Mouse (Mus musculus): ENCODE results near the gene B230104I21Rik. TPM values are rescaled to one million over a fixed set of nuclear protein-coding genes. Genes with fewer than 3 reads are reported as not detected.
A peak's percentile ranks its signal among the peaks of the same experiment; 100 is the strongest.

The B230104I21Rik gene
- polyA plus RNA-seq, 1 experiment = not detected

DNA sequence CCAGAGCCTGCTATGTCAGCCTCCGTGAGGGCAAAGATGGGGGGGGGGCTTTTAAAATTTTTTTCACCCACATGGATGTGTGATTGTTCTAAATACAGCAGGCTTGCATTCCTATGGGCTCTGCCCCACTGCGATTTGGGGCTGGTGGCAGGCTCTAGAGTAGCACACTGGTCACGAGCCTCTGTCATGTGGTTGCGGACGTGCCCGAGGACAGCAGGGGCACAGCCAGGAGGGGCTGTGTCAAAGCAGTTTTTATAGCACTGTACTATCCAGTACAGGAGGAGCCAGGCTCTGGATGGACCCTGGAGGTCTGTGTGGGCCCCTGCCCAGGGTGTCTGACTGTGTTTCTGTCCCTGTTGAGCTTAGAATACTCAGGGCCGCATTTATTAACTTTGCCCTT is 5.9 kb upstream of the B230104I21Rik start:
- TF ChIP-seq CTCF (IDR thresholded peaks at IDR 0.05; ENCODE audit: extremely low read depth, insufficient read length, insufficient replicate concordance, low read depth, low read length) (no peak), POLR2A (IDR thresholded peaks at IDR 0.05; ENCODE audit: low read depth, low read length) (no peak)
- WGBS = 94% methylated on average over 7 of the region's 7 CpGs
- Histone ChIP-seq H3K4me3 (ENCODE audit: low read depth, low read length) (no peak overlapping the region), H3K36me3 (ENCODE audit: control insufficient read depth, insufficient read depth, low read length) (peaks cover 7% of the 10 kb centered on the region; the same call in 1 of the 2 replicates), H3K27ac (ENCODE audit: insufficient read depth, low read depth, low read length) (no peak overlapping the region), H3K27me3 (ENCODE audit: control insufficient read depth, insufficient read depth, low read length) (no peaks in the 10 kb centered on the region), H3K4me1 (ENCODE audit: control insufficient read depth, insufficient read depth, insufficient read length, low read length) (no peaks in the 10 kb centered on the region; the same call in 1 of the 2 replicates)

DNA sequence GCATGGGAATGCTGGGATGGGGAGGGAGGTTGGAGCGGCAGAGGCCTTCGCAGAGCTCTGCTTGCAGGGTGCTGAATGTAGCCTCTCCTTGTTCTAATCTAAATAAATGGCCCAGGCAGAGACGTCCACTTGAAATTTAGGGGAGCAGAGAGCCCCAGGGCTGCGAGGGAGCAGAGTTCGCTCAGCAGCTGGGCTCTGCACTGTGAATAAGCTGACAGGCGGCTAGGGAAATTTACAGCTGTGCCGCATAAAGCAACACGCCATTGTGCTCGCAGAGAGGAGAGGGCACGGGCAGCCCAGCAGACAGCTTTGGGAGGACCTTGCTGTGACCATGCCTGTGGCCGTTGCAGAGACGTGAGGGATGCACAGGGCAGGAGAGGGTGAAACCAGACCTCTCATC is 4.7 kb upstream of the B230104I21Rik start:
- TF ChIP-seq POLR2A (IDR thresholded peaks at IDR 0.05; ENCODE audit: low read depth, low read length) (no peak), CTCF (IDR thresholded peaks at IDR 0.05; ENCODE audit: extremely low read depth, insufficient read length, insufficient replicate concordance, low read depth, low read length) (no peak)
- no peak overlapping the region for H3K27ac ChIP-seq (ENCODE audit: insufficient read depth, low read depth, low read length)
- H3K27me3 ChIP-seq (ENCODE audit: control insufficient read depth, insufficient read depth, low read length) = no peaks in the 10 kb centered on the region

DNA sequence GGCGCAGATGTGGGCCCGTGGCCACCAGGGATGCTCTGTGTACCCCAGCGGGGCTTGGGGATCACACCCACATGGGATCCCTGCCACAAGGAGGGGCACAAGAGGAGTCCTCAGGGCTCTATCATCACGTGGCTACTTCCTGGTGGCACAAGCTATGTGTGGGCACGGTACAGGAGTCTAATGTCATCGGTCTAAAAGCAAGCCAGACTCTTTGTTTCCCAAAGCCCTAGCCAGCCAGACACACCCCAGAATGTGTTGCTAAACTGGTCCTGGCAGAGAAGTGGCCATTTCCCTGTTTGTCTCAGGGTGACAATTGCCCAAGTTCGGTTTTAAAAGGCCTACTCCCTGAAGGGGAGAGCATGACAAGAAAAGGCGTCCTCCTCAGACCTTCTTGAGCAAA is 2.6 kb upstream of the B230104I21Rik start:
- 48% methylated on average over 8 of the region's 8 CpGs for WGBS
- no peak overlapping the region for H3K4me3 ChIP-seq (ENCODE audit: low read depth, low read length)

More for the DNA sequence above, 4.7 kb upstream of the B230104I21Rik start:
- no peak overlapping the region for H3K4me3 ChIP-seq (ENCODE audit: low read depth, low read length)
- peaks cover 7% of the 10 kb centered on the region; the same call in 1 of the 2 replicates for H3K36me3 ChIP-seq (ENCODE audit: control insufficient read depth, insufficient read depth, low read length)
- 78% methylated on average over 12 of the region's 12 CpGs for WGBS
- no peaks in the 10 kb centered on the region; the same call in 1 of the 2 replicates for H3K4me1 ChIP-seq (ENCODE audit: control insufficient read depth, insufficient read depth, insufficient read length, low read length)

DNA sequence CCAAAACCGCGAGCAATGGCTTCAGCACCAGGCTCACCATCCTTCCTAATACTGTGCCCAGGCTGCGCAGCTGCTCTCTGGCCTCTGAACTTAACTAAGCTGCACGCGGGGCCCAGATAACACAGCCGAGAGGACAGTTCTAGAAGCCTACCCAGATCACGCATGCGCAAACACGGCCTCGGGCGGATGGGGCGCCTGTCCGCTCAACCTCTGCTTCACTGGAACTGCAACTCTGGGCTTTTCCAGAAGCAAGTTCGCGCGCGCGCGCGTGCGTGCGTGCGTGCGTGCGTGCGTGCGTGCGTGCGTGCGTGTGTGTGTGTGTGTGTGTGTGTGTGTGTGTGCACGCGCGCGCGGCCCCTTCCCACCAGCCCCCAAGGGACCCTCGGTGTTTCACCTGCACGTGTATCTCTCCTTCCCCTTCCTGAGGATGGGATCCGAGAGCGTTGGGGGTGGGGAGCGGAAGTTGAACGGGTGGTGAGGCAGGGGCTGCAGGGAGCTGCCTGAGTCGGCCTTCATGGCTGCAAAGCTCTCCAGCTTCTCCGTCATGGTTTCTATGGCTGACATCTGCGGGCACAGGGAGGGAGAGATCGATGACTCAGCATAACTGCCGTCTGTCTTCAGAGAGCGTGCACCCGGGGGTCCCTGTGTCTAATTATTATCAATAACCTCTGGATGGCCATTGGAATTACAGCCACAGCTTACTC is 1.1 kb upstream of the B230104I21Rik start:
- Histone ChIP-seq H3K4me3 (ENCODE audit: low read depth, low read length) (peak overlapping the region; percentile 54), H3K27ac (ENCODE audit: insufficient read depth, low read depth, low read length) (no peak overlapping the region), H3K27me3 (ENCODE audit: control insufficient read depth, insufficient read depth, low read length) (no peaks in the 10 kb centered on the region), H3K36me3 (ENCODE audit: control insufficient read depth, insufficient read depth, low read length) (peaks cover 4% of the 10 kb centered on the region; the same call in 1 of the 2 replicates), H3K4me1 (ENCODE audit: control insufficient read depth, insufficient read depth, insufficient read length, low read length) (no peaks in the 10 kb centered on the region)
- WGBS = 78% methylated on average over 48 of the region's 48 CpGs
- TF ChIP-seq CTCF (IDR thresholded peaks at IDR 0.05; ENCODE audit: extremely low read depth, insufficient read length, insufficient replicate concordance, low read depth, low read length) (no peak), POLR2A (IDR thresholded peaks at IDR 0.05; ENCODE audit: low read depth, low read length) (no peak)

More for the DNA sequence above, 2.6 kb upstream of the B230104I21Rik start:
- H3K27me3 ChIP-seq (ENCODE audit: control insufficient read depth, insufficient read depth, low read length) = no peaks in the 10 kb centered on the region
- H3K4me1 ChIP-seq (ENCODE audit: control insufficient read depth, insufficient read depth, insufficient read length, low read length) = no peaks in the 10 kb centered on the region; the same call in 1 of the 2 replicates
- peaks cover 4% of the 10 kb centered on the region; the same call in 1 of the 2 replicates for H3K36me3 ChIP-seq (ENCODE audit: control insufficient read depth, insufficient read depth, low read length)
- TF ChIP-seq CTCF (IDR thresholded peaks at IDR 0.05; ENCODE audit: extremely low read depth, insufficient read length, insufficient replicate concordance, low read depth, low read length) (no peak), POLR2A (IDR thresholded peaks at IDR 0.05; ENCODE audit: low read depth, low read length) (no peak)
- no peak overlapping the region for H3K27ac ChIP-seq (ENCODE audit: insufficient read depth, low read depth, low read length)

DNA sequence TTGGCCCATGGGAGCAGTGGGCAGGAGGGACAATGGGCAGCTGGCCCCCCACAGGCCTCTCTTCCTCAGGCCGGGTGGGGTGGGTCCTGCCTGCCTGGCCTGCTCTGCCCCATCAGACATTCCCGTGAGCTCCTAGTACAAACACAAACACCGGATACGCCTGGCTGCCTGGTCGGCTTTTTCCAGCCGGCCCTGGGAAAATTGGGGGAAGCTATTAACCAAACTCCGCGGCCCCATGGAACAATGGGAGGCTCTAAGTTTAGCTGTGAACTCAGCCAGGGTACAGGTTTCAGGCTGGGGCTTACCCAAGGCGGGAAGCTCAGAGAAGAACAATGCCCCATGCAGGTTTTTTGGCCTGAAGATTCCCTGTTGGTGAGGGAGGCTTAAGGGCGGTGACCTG is 723 bp downstream of the B230104I21Rik start:
- no peak for TF ChIP-seq CTCF (IDR thresholded peaks at IDR 0.05; ENCODE audit: extremely low read depth, insufficient read length, insufficient replicate concordance, low read depth, low read length)
- TF ChIP-seq POLR2A (IDR thresholded peaks at IDR 0.05; ENCODE audit: low read depth, low read length) = no peak
- Histone ChIP-seq H3K27ac (ENCODE audit: insufficient read depth, low read depth, low read length) (0 out of 2 replicates have a peak overlapping the region, but pooled peaks have one; percentile 6), H3K4me3 (ENCODE audit: low read depth, low read length) (no peak overlapping the region), H3K36me3 (ENCODE audit: control insufficient read depth, insufficient read depth, low read length) (peaks cover 6% of the 10 kb centered on the region; the same call in 1 of the 2 replicates), H3K4me1 (ENCODE audit: control insufficient read depth, insufficient read depth, insufficient read length, low read length) (no peaks in the 10 kb centered on the region), H3K27me3 (ENCODE audit: control insufficient read depth, insufficient read depth, low read length) (no peaks in the 10 kb centered on the region)
- 69% methylated on average over 10 of the region's 10 CpGs for WGBS

DNA sequence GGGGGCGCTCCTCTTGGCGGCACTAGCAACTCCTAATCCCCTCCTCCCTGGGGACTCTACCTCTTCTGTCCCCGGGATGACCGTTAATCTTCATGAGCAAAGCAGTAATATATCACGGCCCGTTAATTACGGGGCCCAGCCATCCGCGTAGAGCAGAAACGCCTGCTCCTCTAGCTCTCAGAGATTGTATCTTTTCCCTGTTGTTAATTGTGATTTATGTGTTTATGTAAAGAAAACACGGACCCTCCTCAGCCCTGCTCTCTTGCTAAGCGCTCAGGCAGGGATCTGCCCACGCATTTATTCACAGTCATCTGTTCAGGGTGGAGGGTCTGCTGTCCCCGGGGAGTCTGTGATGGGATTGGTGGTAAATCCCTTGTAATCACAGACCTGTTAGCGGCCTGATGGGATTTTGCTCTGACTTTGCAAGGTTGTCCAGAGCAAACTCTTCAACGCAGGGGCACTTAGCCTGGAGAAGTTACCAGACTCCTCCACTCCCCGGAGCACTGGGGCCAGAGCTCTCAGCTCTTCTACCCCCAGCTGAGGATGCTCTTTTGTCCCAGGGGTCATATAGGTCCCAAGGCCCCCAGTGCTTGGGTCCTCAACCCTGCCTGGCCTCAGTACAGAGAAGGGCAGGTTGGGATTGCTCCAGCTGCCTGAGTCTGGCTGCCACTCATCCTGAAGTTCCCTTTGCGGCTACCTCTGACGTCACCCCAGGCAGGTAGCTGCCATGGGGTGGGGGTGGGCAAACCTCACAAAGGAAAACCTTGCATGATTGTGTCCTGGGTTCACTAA is 11.0 kb downstream of the B230104I21Rik start:
- no peaks in the 10 kb centered on the region for H3K27me3 ChIP-seq (ENCODE audit: control insufficient read depth, insufficient read depth, low read length)
- H3K36me3 ChIP-seq (ENCODE audit: control insufficient read depth, insufficient read depth, low read length) = peaks cover 3% of the 10 kb centered on the region
- no peak overlapping the region for H3K27ac ChIP-seq (ENCODE audit: insufficient read depth, low read depth, low read length)
- H3K4me3 ChIP-seq (ENCODE audit: low read depth, low read length) = no peak overlapping the region
- peaks cover 9% of the 10 kb centered on the region for H3K4me1 ChIP-seq (ENCODE audit: control insufficient read depth, insufficient read depth, insufficient read length, low read length)
- WGBS = 87% methylated on average over 19 of the region's 19 CpGs
- TF ChIP-seq POLR2A (IDR thresholded peaks at IDR 0.05; ENCODE audit: low read depth, low read length) = no peak
- TF ChIP-seq CTCF (IDR thresholded peaks at IDR 0.05; ENCODE audit: extremely low read depth, insufficient read length, insufficient replicate concordance, low read depth, low read length) = no peak
